Mouse (Mus musculus) heart, embryonic 12.5 days (tissue): ENCODE measurements around the gene Gm10715. TPM values are rescaled to one million over a fixed set of nuclear protein-coding genes. Genes with fewer than 3 reads are reported as not detected.
"Not testable (repeated sequence)": the region's sequence is repeated elsewhere in the genome, so short reads cannot be mapped to it uniquely, and the experiment has no call there.

Source experiments
- ATAC-seq: fragments of 200-750 bp; cut with Nextera tagmentation; 2 replicates; pipeline ENCODE4 v1.8.0; 2017; ENCODE audit warnings: moderate TSS enrichment, moderate library complexity; ENCODE audit not compliant: insufficient number of reproducible peaks, low FRiP score
- H3K27ac ChIP-seq: fragments of 300-500 bp; sonication (generic); 2 replicates; pipeline ENCODE4 v1.5.1; 2016; ENCODE audit warnings: mild to moderate bottlenecking, moderate library complexity; ENCODE audit not compliant: poor library complexity, severe bottlenecking
- H3K27me3 ChIP-seq: fragments of 300-500 bp; sonication (generic); replicated peaks from 2 replicates; pipeline ENCODE4 v1.6.1; 2016; ENCODE audit warnings: mild to moderate bottlenecking, moderate library complexity
- H3K36me3 ChIP-seq: fragments of 300-500 bp; sonication (generic); 2 replicates; pipeline ENCODE4 v1.6.1; 2016; ENCODE audit warnings: mild to moderate bottlenecking, moderate library complexity
- H3K4me1 ChIP-seq: fragments of 300-500 bp; sonication (generic); replicated peaks from 2 replicates; pipeline ENCODE4 v1.6.1; 2016; ENCODE audit warnings: mild to moderate bottlenecking
- H3K4me2 ChIP-seq: fragments of 300-500 bp; sonication (generic); 2 replicates; pipeline ENCODE4 v1.6.1; 2016; ENCODE audit warnings: mild to moderate bottlenecking, moderate library complexity
- H3K4me3 ChIP-seq: fragments of 300-500 bp; sonication (generic); 2 replicates; pipeline ENCODE4 v1.5.1; 2016; ENCODE audit warnings: mild to moderate bottlenecking
- H3K9ac ChIP-seq: fragments of 300-500 bp; sonication (generic); 2 replicates; pipeline ENCODE4 v1.6.1; 2016; ENCODE audit warnings: mild to moderate bottlenecking, moderate library complexity
- H3K9me3 ChIP-seq: fragments of 300-500 bp; sonication (generic); replicated peaks from 2 replicates; pipeline ENCODE4 v1.6.1; 2016; ENCODE audit warnings: mild to moderate bottlenecking, moderate library complexity
- WGBS: fragments of 180-500 bp; shearing (Covaris S2); methylation state at CpG from one replicate; pipeline ENCODE4 v1.1.7; 2016; 5-methylcytosine and 5-hydroxymethylcytosine counted together
- microRNA-seq: library from miRNA; unstranded; fragments of <30 nt; microRNA quantifications from one replicate; pipeline ENCODE4, GENCODE M21; 2017
- polyA plus RNA-seq: library from polyadenylated mRNA; unstranded; fragments of >200 nt; fragmentation: Nextera tagmentation; extraction: Ambion mirVana; gene quantifications from 2 replicates; pipeline ENCODE4 v1.2.1, GENCODE M21; 2016

Gm10715 gene
- polyA plus RNA-seq, 1 experiment from 2014 or later = not detected

DNA sequence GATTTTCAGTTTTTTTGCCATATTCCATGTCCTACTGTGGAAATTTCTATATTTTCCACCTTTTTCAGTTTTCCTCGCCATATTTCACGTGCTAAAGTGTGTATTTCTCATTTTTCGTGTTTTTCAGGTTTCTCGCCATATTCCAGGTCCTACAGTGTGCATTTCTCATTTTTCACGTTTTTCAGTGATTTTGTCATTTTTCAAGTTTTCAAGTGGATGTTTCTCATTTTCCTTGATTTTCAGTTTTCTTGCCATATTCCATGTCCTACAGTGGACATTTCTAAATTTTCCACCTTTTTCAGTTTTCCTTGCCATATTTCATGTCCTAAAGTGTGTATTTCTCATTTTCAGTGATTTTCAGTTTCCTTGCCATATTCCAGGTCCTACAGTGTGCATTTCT lies 10.5 kb upstream of the Gm10715 start:
- H3K4me2 ChIP-seq, ATAC-seq, H3K9me3 ChIP-seq, H3K4me1 ChIP-seq, H3K27ac ChIP-seq, H3K9ac ChIP-seq, H3K36me3 ChIP-seq, H3K4me3 ChIP-seq, H3K27me3 ChIP-seq: not testable (repeated sequence)
- WGBS = 70% methylated on average over 5 of the region's 5 CpGs

DNA sequence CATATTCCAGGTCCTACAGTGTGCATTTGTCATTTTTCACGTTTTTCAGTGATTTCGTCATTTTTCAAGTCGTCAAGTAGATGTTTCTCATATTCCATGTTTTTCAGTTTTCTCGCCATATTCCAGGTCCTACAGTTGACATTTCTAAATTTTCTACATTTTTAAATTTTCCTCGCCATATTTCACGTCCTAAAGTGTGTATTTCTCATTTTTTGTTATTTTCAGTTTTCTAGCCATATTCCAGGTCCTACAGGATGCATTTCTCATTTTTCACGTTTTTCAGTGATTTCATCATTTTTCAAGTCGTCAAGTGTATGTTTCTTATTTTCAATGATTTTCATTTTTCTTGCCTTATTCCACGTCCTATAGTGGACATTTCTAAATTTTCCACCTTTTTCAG lies 9.9 kb upstream of the Gm10715 start:
- H3K4me1 ChIP-seq, H3K36me3 ChIP-seq, H3K27ac ChIP-seq, H3K9ac ChIP-seq, H3K4me2 ChIP-seq, H3K27me3 ChIP-seq, H3K4me3 ChIP-seq, H3K9me3 ChIP-seq, ATAC-seq: not testable (repeated sequence)
- WGBS = 63% methylated on average over 9 of the region's 9 CpGs

DNA sequence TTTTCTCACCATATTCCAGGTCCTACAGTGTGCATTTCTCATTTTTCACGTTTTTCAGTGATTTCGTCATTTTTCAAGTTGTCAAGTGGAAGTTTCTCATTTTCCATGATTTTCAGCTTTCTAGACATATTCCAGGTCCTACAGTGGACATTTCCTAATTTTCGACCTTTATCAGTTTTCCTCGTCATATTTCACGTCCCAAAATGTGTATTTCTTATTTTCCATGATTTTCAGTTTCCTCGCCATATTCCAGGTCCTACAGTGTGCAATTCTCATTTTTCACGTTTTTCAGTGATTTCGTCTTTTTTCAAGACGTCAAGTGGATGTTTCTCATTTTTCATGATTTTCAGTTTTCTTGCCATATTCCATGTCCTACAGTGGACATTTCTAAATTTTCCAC lies 9.5 kb upstream of the Gm10715 start:
- ATAC-seq, H3K27me3 ChIP-seq, H3K4me1 ChIP-seq, H3K9me3 ChIP-seq, H3K9ac ChIP-seq, H3K36me3 ChIP-seq, H3K4me3 ChIP-seq, H3K4me2 ChIP-seq, H3K27ac ChIP-seq: not testable (repeated sequence)
- 66% methylated on average over 9 of the region's 9 CpGs for WGBS

DNA sequence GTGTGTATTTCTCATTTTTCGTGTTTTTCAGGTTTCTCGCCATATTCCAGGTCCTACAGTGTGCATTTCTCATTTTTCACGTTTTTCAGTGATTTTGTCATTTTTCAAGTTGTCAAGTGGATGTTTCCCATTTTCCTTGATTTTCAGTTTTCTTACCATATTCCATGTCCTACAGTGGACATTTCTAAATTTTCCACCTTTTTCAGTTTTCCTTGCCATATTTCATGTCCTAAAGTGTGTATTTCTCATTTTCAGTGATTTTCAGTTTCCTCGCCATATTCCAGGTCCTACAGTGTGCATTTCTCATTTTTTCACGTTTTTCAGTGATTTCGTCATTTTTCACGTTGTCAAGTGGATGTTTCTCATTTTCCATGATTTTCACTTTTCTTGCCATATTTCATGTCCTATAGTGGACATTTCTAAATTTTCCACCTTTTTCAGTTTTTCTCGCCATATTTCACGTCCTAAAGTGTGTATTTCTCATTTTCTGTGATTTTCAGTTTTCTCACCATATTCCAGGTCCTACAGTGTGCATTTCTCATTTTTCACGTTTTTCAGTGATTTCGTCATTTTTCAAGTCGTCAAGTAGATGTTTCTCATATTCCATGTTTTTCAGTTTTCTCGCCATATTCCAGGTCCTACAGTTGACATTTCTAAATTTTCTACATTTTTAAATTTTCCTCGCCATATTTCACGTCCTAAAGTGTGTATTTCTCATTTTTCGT lies 7.2 kb upstream of the Gm10715 start:
- not testable (repeated sequence) for H3K4me1 ChIP-seq, H3K9ac ChIP-seq, H3K9me3 ChIP-seq, H3K27me3 ChIP-seq, H3K36me3 ChIP-seq, ATAC-seq, H3K27ac ChIP-seq, H3K4me3 ChIP-seq, H3K4me2 ChIP-seq
- 58% methylated on average over 14 of the region's 16 CpGs for WGBS

DNA sequence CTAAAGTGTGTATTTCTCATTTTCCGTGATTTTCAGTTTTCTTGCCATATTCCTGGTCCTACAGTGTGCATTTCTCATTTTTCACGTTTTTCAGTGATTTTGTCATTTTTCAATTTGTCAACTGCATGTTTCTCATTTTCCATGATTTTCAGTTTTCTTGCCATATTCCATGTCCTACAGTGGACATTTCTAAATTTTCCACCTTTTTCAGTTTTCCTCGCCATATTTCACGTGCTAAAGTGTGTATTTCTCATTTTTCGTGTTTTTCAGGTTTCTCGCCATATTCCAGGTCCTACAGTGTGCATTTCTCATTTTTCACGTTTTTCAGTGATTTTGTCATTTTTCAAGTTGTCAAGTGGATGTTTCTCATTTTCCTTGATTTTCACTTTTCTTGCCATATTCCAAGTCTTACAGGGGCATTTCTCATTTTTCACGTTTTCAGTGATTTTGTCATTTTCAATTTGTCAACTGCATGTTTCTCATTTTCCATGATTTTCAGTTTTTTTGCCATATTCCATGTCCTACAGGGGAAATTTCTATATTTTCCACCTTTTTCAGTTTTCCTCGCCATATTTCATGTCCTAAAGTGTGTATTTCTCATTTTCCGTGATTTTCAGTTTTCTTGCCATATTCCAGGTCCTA lies 5.9 kb upstream of the Gm10715 start:
- H3K4me2 ChIP-seq, H3K4me3 ChIP-seq, H3K4me1 ChIP-seq, H3K9me3 ChIP-seq, H3K9ac ChIP-seq, H3K27me3 ChIP-seq, H3K36me3 ChIP-seq, H3K27ac ChIP-seq: not testable (repeated sequence)
- 52% methylated on average over 3 of the region's 10 CpGs for WGBS
- peak; percentile 38; the same call in 1 of the 2 replicates for ATAC-seq

DNA sequence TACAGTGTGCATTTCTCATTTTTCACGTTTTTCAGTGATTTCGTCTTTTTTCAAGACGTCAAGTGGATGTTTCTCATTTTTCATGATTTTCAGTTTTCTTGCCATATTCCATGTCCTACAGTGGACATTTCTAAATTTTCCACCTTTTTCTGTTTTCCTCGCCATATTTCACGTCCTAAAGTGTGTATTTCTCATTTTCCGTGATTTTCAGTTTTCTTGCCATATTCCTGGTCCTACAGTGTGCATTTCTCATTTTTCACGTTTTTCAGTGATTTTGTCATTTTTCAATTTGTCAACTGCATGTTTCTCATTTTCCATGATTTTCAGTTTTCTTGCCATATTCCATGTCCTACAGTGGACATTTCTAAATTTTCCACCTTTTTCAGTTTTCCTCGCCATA lies 2.4 kb upstream of the Gm10715 start, which contains the start of gene Gm17535:
Gm17535 (plus strand) TSS at position 301 of the 400 bp plus-strand sequence.
- not testable (repeated sequence) for H3K9me3 ChIP-seq, H3K4me1 ChIP-seq, H3K4me3 ChIP-seq, ATAC-seq, H3K4me2 ChIP-seq, H3K27me3 ChIP-seq, H3K27ac ChIP-seq, H3K9ac ChIP-seq, H3K36me3 ChIP-seq
- 32% methylated on average over 1 of the region's 8 CpGs for WGBS

DNA sequence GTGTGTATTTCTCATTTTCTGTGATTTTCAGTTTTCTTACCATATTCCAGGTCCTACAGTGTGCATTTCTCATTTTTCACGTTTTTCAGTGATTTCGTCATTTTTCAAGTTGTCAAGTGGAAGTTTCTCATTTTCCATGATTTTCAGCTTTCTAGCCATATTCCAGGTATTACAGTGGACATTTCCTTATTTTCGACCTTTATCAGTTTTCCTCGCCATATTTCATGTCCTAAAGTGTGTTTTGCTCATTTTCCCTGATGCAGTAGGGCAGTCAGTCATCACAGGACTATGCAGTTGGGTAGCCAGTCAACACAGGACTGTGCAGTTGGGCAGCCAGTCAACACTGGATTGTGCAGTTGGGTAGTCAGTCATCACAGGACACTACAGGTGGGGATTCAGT lies 1.5 kb downstream of the Gm10715 start:
- not testable (repeated sequence) for H3K27ac ChIP-seq, H3K4me1 ChIP-seq, ATAC-seq, H3K27me3 ChIP-seq, H3K9ac ChIP-seq, H3K4me2 ChIP-seq, H3K4me3 ChIP-seq, H3K9me3 ChIP-seq, H3K36me3 ChIP-seq
- 62% methylated on average over 4 of the region's 4 CpGs for WGBS

Small RNA genes lying within 50 kb of the gene (microRNA-seq; reads per million reads assigned to microRNA genes)
- not detected for gene Mir101c

Other genes with a start within 250 kb of the Gm10715 start
- gene Gm10722, start 36.0 kb upstream of the Gm10715 start, polyA plus RNA-seq = not detected in 2 replicates
- not detected in 2 replicates for gene Gm11168, start 33.5 kb upstream of the Gm10715 start, polyA plus RNA-seq
- gene Gm10721, start 23.7 kb upstream of the Gm10715 start, polyA plus RNA-seq = not detected in 2 replicates
- not detected in 2 replicates for gene Gm10720, start 21.2 kb upstream of the Gm10715 start, polyA plus RNA-seq
- gene Gm10719, start 19.5 kb upstream of the Gm10715 start, polyA plus RNA-seq = 0.35 and 0.47 TPM in 2 replicates
- gene Gm10718, start 13.3 kb upstream of the Gm10715 start, polyA plus RNA-seq = not detected in 2 replicates
- 0.28 TPM in 1 of 2 replicates, not detected in the other for gene Gm10717, start 11.5 kb upstream of the Gm10715 start, polyA plus RNA-seq
- gene Gm17535, start 2.3 kb upstream of the Gm10715 start, polyA plus RNA-seq = not detected in 2 replicates